Mouse (Mus musculus) right cerebral cortex, postnatal 4 days (tissue): ENCODE results near the gene Atp2a1.

ENCODE experiments used
- DNase-seq: peaks from one replicate; pipeline ENCODE4 v3.0.0-alpha.2; 2022

Atp2a1 gene

DNA sequence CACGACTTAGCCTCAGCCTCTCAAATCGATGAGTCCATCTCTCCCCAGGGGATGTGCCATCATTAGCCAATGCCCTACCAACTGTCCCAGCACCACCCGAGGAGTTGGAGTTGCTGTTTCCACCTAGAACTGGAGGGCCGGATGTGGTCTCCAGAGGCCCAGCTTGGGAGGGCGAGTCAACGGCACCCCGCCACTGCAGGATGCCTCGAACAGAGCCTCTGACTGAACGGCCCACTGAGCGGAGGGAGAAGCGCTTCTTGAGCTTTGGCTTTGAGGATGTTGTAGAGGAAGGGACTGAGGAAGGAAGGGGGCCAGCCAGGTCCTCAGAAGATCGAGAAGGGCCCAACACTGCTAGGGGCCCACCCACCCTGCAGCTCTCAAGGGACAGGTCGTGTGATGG lies 9.4 kb upstream of the Atp2a1 start:
- DNase-seq, result no peak

DNA sequence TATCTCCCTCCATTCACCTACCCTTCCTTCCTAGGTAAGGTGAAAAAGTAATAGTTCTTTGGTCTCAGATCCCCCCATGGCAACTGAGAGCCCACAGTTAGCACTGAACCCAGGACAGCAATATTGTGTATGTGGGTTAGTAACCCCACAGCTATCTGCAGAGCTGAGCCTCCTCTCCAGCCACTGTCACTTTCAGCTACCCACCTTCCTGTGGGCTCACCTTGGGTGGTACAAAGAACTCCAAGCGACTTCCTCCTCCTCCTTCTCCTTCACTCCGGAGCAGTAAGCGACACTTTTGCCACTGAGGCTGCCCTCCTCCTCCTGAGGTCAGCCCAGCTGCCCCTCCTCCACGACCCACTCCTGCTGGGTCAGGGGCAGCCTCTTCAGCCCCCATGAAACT lies 8.9 kb upstream of the Atp2a1 start:
- DNase-seq, result no peak

GRCm38 (mm10) chr7:126471361-126471760 lies 8.5 kb upstream of the Atp2a1 start:
- DNase-seq, result no peak

- no peak for DNase-seq
These were observed 7.2 kb upstream of the Atp2a1 start for GRCm38 (mm10) chr7:126470077-126470476.

DNA sequence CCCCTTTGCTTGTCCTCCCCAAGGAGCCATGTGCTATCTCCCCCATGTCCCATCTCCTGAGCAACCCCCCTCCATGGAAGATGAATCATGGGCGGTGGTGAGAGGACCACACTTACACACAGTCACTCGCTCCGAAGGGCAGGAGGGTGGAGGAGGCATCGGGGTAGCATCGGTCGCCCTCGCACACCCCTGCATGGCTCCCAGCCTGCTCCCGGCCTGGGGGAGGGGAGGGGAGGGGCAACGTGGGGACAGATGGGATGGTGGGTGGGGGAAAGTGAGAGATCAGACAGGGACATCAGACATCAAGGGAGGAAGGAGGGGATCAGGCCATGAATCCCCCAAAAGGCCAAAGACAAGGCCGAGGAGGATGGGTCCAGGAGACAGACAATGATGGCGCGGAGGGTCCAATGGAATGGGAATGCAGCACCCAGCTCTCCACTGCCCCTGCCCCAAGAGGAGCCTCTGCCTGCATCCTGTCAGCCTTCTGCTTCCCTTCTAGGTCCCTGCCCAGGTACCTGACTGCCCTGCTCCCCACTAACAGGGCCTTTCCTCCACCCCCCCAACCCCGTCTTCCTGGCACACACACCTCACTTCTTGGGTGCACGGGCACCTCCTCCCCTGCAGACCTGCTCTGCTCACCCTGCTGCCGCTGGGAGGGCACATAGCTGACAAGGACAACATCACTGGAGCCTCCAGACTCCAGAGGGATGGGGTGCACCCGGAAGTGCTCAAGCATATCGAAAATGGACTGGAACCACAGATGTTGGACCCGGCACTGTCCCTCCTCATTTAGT lies 5.1 kb upstream of the Atp2a1 start:
- DNase-seq, result no peak

DNA sequence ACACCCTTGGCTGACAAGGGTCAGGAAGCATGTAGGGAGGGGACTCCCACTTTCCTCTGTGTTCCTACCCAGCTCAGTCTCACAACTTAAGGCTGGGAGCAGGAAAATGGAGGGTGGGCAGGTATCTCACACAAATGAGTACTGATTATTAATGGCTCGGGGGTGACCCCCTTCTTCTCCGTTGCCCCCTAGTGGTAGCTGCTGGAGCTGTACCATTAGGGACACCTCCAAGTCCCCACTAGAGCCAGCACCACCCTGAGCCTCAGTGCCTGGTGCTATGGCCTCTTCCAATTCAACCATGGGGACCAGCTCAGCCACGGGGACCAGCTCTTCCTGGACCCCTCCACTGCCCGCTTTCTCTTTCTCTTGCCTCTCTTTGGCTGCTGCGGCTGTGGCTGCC lies 4.4 kb upstream of the Atp2a1 start:
- peak; percentile 36 for DNase-seq

DNA sequence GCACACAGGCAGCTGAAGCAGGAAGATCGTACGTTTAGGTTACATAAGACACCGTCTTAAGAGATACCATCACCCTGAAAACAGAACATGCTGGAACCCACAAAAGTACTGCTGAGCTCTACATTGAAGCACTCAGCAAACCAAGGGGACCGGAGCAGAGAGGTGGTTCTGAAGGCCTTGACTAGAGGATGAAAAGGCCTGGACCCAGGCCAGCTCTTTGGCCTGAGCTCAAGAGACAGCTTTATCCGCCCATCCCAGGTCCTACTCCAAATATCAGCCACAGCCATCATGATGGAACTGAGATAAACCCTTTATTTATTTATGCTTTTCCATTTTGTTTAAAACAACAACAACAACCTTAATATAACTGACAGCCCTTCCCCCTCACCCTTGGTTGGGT lies 3.8 kb upstream of the Atp2a1 start:
- no peak for DNase-seq

GRCm38 (mm10) chr7:126466116-126466515 lies 3.2 kb upstream of the Atp2a1 start:
- no peak for DNase-seq

DNA sequence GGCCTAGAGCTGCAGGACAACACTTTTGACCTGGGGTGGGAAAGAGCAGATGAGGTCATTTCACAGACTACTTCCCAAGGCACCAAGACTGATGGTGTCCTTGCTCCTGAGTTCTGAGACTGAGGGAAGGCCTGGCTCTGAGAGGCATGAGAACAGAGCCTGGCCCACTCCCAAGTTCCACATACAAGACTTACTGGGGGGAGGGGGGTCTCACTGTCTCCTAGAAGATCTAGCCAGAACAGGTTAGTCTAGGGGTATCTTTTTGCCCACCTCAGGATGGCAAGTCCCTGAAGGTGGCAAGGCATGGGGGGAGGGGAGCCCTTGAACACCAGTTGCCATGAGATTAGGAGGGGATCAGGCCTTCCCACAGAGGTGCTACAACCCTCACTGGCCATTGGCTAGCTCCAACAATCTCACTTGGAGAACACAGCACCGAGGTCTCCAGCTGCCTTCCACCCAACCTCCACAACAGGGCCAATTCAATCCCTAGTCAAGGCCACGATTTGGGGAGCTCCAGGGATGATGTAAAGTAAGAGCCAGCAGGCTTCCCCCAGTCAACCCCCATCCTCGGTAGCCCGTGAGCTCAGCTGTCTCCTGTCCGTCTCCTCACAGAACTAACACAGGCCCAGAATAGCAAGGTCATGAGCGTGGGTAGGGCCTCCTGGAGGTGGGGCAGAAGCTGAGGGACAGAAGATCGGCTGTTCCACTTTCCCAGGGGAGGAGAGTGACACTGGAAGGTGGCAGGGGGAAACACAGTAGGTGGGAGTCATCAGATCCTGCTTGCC lies 2.5 kb upstream of the Atp2a1 start:
- no peak for DNase-seq

- DNase-seq, result no peak
These were observed 1.9 kb upstream of the Atp2a1 start for GRCm38 (mm10) chr7:126464836-126465235.

DNA sequence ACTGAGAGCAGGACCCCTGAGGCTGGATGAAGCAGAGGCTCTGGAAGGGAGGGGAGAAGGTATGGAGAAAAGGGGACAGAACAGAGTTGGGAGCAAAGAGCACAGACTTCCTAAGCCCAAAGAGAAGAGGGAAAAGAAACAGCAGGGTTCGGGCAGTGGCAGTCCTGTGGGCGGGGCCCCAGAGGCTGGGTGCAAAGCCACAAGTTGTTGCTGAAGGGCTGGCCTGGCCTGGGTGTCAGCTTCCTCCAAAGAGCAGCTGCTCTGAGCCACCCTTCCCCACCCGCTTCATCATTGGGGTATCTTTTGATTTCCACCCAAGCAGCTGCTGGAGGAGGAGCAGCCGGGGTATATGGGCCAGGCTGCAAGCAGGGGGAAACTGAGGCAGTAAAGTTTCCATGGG lies 1.2 kb upstream of the Atp2a1 start:
- no peak for DNase-seq

- DNase-seq, result no peak
These were observed 639 bp upstream of the Atp2a1 start for GRCm38 (mm10) chr7:126463547-126463946.

DNA sequence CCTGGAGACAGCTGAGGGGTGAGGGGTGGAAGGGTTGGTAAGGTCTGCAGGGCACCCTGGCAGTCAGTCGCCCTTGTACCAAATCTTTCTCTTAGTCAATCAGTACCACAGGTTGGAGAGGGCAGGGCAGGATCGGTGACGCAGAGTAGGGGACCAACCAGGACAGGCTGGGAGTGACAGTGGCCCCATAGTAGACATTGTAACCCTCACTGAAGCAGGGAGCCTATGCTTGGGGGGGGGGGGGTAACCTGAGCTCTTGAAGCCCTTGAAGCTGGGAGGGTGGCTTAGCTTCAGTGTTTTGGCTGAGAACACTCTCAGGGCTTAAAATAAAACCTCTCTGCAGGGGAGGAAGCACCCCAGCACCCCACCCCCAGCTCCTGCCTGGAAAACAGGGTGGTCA lies 1.3 kb downstream of the Atp2a1 start:
- DNase-seq, result no peak

- DNase-seq, result no peak
These were observed 2.1 kb downstream of the Atp2a1 start for GRCm38 (mm10) chr7:126460623-126461399.

DNA sequence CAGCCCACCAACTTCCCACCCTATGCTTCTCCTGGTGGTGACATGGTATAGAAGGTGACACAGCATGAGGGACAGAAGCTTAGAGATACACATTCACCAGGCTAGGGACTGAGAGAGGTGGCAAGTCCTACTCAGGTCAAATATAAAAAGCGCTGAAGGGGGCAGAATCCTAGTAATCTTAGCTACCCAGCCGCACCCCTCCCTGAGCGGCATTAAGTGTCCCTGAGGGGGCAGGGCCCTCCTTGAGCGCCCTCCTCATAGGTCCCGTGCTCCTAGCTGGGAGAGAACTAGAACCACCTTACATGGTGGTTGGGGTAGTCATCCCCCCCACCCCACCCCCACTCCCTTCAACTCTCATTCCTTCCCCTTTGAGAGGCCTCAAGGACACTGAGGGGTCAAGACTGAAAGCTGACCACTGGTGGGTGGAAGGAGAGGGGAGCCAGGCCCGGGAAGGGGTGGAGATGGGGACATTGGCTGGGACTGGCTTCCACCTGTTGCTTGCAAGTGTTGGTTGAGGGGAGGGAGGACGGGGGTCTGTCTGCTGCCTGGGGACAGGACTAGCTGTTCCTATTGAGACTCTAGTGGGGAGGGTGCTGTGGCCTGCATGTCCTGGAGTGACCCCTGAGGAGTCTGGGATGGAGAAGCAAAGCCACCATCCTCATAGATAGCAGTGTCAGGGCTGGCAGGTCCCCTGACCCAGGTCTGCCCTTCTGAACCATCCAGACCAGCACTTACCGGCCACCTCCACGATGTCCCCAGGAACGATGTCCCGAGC lies 3.9 kb downstream of the Atp2a1 start:
- no peak for DNase-seq

DNA sequence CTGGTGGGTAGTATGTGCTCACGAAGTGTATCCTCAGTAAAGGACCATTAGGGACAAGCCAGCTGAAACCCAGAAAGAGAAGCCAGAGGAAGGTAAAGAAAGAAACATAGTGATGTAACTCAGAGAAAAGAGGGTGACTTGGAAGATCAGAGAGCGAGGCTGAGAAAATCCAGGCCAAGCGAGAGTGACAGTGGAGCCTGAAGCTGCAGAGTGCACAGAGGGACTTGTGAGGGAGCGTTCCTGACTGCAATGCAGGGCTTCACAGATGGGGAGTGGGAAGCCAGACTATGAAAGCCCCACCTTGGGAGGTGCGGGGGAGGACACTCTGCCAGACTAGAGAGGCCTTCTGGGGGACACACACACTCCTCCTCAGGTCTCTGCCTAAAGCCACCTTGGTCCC lies 4.7 kb downstream of the Atp2a1 start:
- DNase-seq, result no peak

DNA sequence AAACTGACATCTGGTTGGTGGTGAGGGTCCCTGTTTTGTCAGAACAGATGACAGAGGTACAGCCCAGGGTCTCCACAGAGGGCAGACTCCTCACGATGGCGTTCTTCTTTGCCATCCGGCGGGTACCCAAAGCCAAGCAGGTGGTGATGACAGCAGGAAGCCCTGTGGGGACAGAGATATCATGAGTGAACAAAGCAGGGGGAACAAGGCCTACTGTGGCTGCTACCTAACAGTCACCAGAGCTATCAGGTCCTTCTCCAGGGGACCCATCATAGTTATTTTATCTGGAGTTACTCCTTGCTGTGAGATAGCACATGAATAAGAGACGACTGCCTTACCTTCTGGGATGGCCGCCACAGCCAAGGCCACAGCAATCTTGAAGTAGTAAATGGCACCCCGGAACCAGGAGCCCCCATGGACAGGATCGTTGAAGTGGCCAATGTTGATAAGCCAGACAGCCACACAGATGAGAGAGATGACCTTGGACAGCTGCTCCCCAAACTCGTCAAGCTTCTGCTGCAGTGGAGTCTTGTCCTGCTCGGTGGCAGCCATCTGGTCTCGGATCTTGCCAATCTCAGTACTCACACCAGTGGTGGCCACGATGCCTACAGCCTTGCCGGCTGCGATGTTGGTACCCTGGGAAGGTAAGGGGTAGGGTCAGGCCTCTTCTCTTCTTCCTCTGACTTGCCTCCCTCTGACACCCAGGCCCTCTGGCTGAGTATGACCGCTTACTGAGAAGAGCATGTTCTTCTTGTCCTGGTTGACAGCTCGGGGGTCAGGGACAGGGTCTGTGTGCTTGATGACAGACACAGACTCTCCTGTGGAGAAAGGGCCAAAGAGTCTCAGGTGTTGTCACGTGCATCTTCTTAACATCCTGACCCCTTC lies 6.3 kb downstream of the Atp2a1 start:
- no peak for DNase-seq

DNA sequence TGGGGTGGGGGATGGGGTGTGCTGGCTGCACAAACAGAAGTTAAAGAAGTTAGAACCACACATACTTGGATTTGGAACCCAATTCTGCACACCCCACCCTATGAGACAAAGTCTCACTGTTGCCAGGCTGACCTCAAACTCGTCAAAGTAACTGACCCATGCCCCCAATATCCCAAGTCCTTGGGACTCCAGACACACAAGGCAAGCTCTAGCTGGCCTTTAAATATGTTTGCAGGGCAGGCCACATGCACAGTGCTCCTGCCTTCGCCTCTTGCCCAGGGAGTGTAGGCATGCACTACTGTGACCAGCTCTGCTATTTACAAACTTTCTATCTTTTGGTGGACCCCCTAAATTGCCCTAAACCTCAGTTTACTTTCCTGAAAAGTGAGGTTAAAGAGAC lies 7.7 kb downstream of the Atp2a1 start:
- no peak for DNase-seq

DNA sequence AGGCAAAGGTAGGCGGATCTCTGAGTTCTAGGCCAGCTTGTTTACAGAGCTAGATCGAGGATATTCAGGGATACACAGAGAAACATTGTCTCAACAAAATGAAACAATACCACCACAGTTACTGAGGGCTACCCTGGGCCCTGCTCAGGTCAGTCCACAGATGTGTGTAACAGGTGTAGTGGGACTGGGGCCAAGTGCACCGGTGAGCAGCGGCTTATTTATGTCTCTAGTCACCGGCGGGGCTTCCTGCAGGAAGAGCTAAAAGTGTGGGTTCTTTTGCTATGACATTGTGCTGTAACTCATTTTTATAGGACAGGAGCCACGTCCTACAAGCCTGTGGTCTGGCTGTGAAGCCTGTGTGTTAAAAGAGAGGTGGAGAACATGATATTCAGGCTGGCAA lies 9.0 kb downstream of the Atp2a1 start:
- no peak for DNase-seq

DNA sequence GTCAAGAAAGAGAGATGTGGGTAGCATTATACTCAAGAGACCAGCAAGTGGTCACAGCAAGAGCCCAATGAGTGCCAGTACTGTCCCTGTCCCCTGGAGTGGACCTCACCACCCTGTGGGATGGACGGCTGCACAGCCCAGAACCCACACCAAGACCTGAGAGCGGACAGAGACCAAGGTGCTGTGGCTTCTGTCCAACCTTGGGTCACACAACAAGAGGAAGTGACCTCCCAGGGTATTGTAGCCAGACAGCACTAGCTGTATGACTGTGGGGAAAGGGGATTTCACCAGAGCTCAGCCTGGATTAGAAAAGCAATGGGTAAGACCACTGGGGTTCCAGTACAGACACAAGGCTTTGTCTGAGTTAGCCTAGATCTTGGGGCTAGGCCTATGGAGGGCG lies 10.7 kb downstream of the Atp2a1 start:
- no peak for DNase-seq

GRCm38 (mm10) chr7:126450641-126451040 lies 12.3 kb downstream of the Atp2a1 start:
- DNase-seq, result no peak

DNA sequence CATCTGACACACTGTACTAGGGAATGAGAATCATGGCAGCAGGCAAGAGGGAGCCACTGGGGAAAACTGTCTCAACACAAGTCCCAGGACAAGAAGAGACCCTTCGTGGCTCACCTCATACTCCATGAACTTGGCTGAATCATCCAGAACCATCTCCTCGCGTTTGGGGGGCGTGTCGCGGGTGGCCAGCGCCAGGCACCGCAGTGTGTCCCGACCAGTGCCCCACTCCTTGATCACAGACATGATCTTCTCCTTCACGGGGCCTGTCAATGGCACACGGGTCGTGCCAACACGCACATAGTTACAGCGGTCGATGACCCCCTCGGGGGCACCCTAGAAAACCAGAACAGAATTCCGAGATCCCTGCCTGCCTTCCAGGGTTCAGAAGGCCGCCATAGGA lies 12.9 kb downstream of the Atp2a1 start:
- DNase-seq, result no peak
